Mouse (Mus musculus) limb, embryonic 15.5 days (tissue): Measurements from ENCODE around the gene Pkd1l3. TPM values are rescaled to one million over a fixed set of nuclear protein-coding genes. Genes with fewer than 3 reads are reported as not detected.

Experiments used
- ATAC-seq: fragments of 200-750 bp; cut with Nextera tagmentation; 2 replicates; pipeline ENCODE4 v1.8.0; 2017; ENCODE audit warnings: low read depth, moderate TSS enrichment; ENCODE audit not compliant: insufficient number of reproducible peaks, low FRiP score, low TSS enrichment
- H3K27ac ChIP-seq: fragments of 300-500 bp; sonication (generic); 2 replicates; pipeline ENCODE4 v1.5.1; 2015; ENCODE audit warnings: moderate library complexity, mild to moderate bottlenecking, inconsistent platforms
- H3K27me3 ChIP-seq: fragments of 300-500 bp; sonication (generic); 2 replicates; pipeline ENCODE4 v1.6.1; 2015; ENCODE audit warnings: inconsistent platforms
- H3K36me3 ChIP-seq: fragments of 300-500 bp; sonication (generic); 2 replicates; pipeline ENCODE4 v1.6.1; 2015; ENCODE audit warnings: inconsistent platforms
- H3K4me1 ChIP-seq: fragments of 300-500 bp; sonication (generic); 2 replicates; pipeline ENCODE4 v1.6.1; 2015; ENCODE audit warnings: inconsistent platforms
- H3K4me2 ChIP-seq: fragments of 300-500 bp; sonication (generic); 2 replicates; pipeline ENCODE4 v1.6.1; 2015; ENCODE audit warnings: mild to moderate bottlenecking, inconsistent platforms
- H3K4me3 ChIP-seq: fragments of 300-500 bp; sonication (generic); 2 replicates; pipeline ENCODE4 v1.5.1; 2015; ENCODE audit warnings: mild to moderate bottlenecking, inconsistent platforms
- H3K9ac ChIP-seq: fragments of 300-500 bp; sonication (generic); 2 replicates; pipeline ENCODE4 v1.6.1; 2015; ENCODE audit warnings: inconsistent platforms
- H3K9me3 ChIP-seq: fragments of 300-500 bp; sonication (generic); 2 replicates; pipeline ENCODE4 v1.6.1; 2016; ENCODE audit warnings: inconsistent platforms
- WGBS: fragments of 180-500 bp; shearing (Covaris S2); methylation state at CpG from one replicate; pipeline ENCODE4 v1.1.7; 2015; 5-methylcytosine and 5-hydroxymethylcytosine counted together
- polyA plus RNA-seq: library from polyadenylated mRNA; unstranded; fragments of >200 nt; fragmentation: Nextera tagmentation; extraction: Ambion mirVana; gene quantifications from 2 replicates; pipeline ENCODE4 v1.2.1, GENCODE M21; 2015

Gene Pkd1l3
- polyA plus RNA-seq, 1 experiment from 2014 or later: 0.22 TPM

DNA sequence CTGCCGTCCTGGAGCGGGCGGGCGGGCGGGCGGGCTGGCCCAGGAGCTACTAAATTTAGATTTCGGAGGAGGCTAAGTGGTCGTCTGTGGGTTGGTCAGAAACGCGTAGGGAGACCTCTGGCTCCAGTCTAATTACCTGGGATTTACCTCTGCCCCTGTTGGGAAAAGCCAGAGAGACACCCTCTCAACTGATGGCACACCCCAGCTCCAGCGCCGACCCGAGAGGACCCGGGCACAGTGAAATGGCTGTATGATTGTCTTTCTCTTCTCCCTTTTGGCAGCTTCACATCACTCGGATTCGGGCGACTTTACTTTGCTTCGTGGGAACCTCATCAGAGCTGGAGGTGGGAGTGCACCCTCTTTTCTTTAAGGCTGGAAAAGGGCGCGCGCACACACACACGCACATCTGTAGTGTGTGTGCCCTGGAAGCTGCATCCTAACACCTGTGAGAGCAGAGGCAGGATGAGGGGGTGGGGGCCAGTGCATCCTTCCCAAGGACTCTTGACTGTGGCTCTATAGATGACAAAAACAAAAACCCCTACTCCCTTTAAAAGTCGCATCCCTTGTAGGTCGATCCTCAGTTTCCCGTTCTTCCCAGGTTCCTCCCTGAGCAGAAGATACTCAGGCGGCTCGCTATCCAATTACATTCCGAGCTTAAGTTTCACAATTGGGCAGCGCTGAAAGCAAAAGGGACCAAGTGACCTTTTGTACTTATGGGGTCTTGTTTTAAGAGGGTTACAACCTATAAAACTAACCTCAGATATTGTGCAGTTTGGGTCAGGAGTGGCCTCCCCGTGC is 92.0 kb downstream of the Pkd1l3 start:
- peak overlapping the region; percentile 96 for H3K27ac ChIP-seq
- H3K27me3 ChIP-seq: no peaks in the 10 kb centered on the region
- peaks cover 20% of the 10 kb centered on the region for H3K4me1 ChIP-seq
- H3K4me3 ChIP-seq: peak overlapping the region; percentile 97
- 1% methylated on average over 24 of the region's 30 CpGs for WGBS
- peak overlapping the region; percentile 99 for H3K9ac ChIP-seq
- no peaks in the 10 kb centered on the region for H3K9me3 ChIP-seq
- H3K36me3 ChIP-seq: peaks cover 29% of the 10 kb centered on the region
- ATAC-seq: peak; percentile 49; the same call in 1 of the 2 replicates
- H3K4me2 ChIP-seq: peak overlapping the region; percentile 85

DNA sequence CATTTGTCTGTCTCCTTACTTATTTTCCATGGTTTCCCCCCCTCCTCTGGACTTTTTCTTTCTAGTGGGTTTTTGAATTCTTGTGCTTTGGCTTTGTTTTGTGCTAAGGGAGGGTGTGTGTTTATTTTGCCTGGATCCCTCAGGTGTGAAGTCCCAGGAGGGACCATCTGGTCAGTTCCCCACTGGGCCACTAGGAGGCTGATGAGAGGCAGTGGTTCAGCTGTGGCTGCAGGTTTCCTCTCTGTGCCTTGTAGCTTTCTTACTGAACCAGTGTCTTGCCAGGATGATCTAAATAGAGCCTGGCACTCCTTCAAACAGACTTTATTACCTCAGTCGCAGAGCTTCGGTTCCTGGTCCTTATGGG is 92.5 kb downstream of the Pkd1l3 start:
- Histone ChIP-seq H3K36me3 (peaks cover 34% of the 10 kb centered on the region), H3K4me1 (peaks cover 20% of the 10 kb centered on the region), H3K27me3 (no peaks in the 10 kb centered on the region), H3K4me3 (peak overlapping the region; percentile 97), H3K9me3 (no peaks in the 10 kb centered on the region), H3K9ac (no peak overlapping the region), H3K4me2 (peak overlapping the region; percentile 85), H3K27ac (no peak overlapping the region)
- no peak for ATAC-seq
- WGBS: 5% methylated on average over 2 of the region's 2 CpGs

DNA sequence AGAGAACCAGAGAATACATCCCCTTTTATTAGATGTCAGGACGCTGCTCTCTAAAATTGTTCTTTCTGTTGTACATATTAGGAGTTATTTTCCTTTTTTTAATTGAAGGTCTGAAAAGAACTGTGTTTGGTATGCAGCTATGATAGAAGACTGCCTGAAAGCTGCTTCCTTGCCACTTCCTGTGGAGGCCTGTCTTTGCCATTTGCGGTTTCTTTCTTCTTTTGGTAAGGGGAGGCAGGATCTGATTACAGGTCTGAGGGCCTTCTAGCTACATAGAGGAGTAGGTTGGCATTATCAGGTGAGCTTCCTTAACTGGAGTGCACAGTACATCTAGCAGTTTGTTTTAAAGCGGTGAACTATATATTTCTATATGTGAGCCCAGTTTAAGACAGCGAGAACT is 93.6 kb downstream of the Pkd1l3 start:
- no peak for ATAC-seq
- H3K4me1 ChIP-seq: peaks cover 20% of the 10 kb centered on the region
- H3K9me3 ChIP-seq: no peaks in the 10 kb centered on the region
- H3K27ac ChIP-seq: no peak overlapping the region
- no peak overlapping the region for H3K4me2 ChIP-seq
- H3K9ac ChIP-seq: no peak overlapping the region
- H3K27me3 ChIP-seq: no peaks in the 10 kb centered on the region
- no peak overlapping the region for H3K4me3 ChIP-seq
- peaks cover 45% of the 10 kb centered on the region for H3K36me3 ChIP-seq
- 97% methylated on average over 4 of the region's 4 CpGs for WGBS

DNA sequence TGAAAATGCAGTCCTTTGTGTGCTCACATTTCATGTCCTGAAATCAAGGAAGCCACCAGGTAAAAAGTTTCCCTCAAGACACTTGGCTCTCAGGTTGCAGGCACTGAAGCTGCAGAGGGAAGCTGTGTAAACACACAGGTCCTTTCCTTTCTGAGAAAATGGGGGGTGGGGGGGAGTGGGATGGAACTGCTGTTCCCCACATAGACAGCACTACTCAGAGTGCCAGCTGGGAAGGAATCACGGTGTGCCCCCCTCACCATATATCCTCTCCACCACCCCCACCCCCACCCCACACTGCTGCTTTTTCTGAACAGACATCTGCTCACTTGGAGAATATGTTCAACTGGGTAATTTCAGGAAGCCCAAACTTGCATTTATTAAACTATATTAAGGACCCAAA is 98.2 kb downstream of the Pkd1l3 start:
- ATAC-seq: no peak
- peaks cover 82% of the 10 kb centered on the region for H3K36me3 ChIP-seq
- WGBS: 95% methylated on average over 1 of the region's 1 CpGs

DNA sequence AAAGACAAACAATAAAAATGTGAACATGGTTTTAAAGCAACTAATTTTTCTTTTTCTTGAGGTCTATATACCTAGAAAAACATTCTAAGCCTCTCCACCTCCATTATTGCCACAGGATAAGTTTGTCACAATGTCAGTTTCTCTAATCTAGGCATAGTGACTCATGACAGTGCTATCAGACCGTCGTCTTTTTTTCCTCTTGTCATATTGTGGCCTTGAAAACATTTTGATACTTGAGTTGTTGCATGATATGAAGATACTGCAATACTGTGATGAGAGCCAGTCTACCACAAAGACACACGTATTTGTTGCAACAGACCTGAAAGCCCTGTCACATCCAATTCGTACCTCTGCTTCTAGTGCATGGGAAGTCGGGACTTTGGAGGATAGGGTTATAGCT is 100.6 kb downstream of the Pkd1l3 start:
- H3K9me3 ChIP-seq: no peaks in the 10 kb centered on the region
- no peaks in the 10 kb centered on the region for H3K27me3 ChIP-seq
- H3K27ac ChIP-seq: no peak overlapping the region
- H3K4me3 ChIP-seq: no peak overlapping the region
- no peak overlapping the region for H3K9ac ChIP-seq
- no peak for ATAC-seq
- peaks cover 85% of the 10 kb centered on the region for H3K36me3 ChIP-seq
- no peaks in the 10 kb centered on the region for H3K4me1 ChIP-seq
- WGBS: 91% methylated on average over 5 of the region's 5 CpGs
- H3K4me2 ChIP-seq: no peak overlapping the region

More for the DNA sequence above, 98.2 kb downstream of the Pkd1l3 start:
- Histone ChIP-seq H3K9ac (no peak overlapping the region), H3K27ac (no peak overlapping the region), H3K4me1 (peaks cover 2% of the 10 kb centered on the region; the same call in 1 of the 2 replicates), H3K27me3 (no peaks in the 10 kb centered on the region), H3K4me3 (no peak overlapping the region), H3K4me2 (no peak overlapping the region), H3K9me3 (no peaks in the 10 kb centered on the region)

Other genes starting within 250 kb of the Pkd1l3 start
- gene Pmfbp1, start 120.5 kb upstream of the Pkd1l3 start, polyA plus RNA-seq: 0.12 and 0.27 TPM in 2 replicates
- 22.4 TPM in 2 replicates for gene Dhx38, start 48.7 kb upstream of the Pkd1l3 start, polyA plus RNA-seq
- gene Txnl4b, start 48.6 kb upstream of the Pkd1l3 start, polyA plus RNA-seq: 22.0 and 23.8 TPM in 2 replicates
- 4.0 and 4.6 TPM in 2 replicates for gene Hp, start 35.3 kb upstream of the Pkd1l3 start, polyA plus RNA-seq
- 37.7 and 41.8 TPM in 2 replicates for gene Dhodh, start 5.8 kb upstream of the Pkd1l3 start, polyA plus RNA-seq
- gene Ist1, start 78.7 kb downstream of the Pkd1l3 start, polyA plus RNA-seq: 145 and 153 TPM in 2 replicates
- gene Zfp821, start 91.0 kb downstream of the Pkd1l3 start, polyA plus RNA-seq: 20.9 and 23.7 TPM in 2 replicates
- 6.4 and 7.6 TPM in 2 replicates for gene Atxn1l, start 123.2 kb downstream of the Pkd1l3 start, polyA plus RNA-seq
- 33.0 and 38.1 TPM in 2 replicates for gene Ap1g1, start 164.0 kb downstream of the Pkd1l3 start, polyA plus RNA-seq